Mouse (Mus musculus) kidney, postnatal 0 days (tissue): ENCODE data around the gene Zfp553. TPM values are rescaled to one million over a fixed set of nuclear protein-coding genes. Genes with fewer than 3 reads are reported as not detected.

Experiments used
- ATAC-seq: fragments of 200-750 bp; cut with Nextera tagmentation; replicated peaks from 2 replicates; pipeline ENCODE4 v1.8.0; 2017; ENCODE audit warnings: low read depth, moderate number of reproducible peaks, moderate TSS enrichment, moderate library complexity; ENCODE audit not compliant: low FRiP score
- DNase-seq: peaks from one replicate; pipeline ENCODE4 v3.0.0-alpha.2; 2016; ENCODE audit warnings: low spot score
- H3K27ac ChIP-seq: fragments of 300-500 bp; sonication (generic); 2 replicates; pipeline ENCODE4 v1.5.1; 2014; ENCODE audit warnings: mild to moderate bottlenecking
- H3K27me3 ChIP-seq: fragments of 300-500 bp; sonication (generic); 2 replicates; pipeline ENCODE4 v1.6.1; 2014; ENCODE audit warnings: low read length, mixed read lengths; ENCODE audit not compliant: insufficient read depth
- H3K36me3 ChIP-seq: fragments of 300-500 bp; sonication (generic); 2 replicates; pipeline ENCODE4 v1.6.1; 2014; ENCODE audit warnings: low read length, mixed read lengths; ENCODE audit not compliant: insufficient read depth
- H3K4me1 ChIP-seq: fragments of 300-500 bp; sonication (generic); replicated peaks from 2 replicates; pipeline ENCODE4 v1.6.1; 2014; ENCODE audit warnings: antibody characterized with exemption, low read length, mixed read lengths; ENCODE audit not compliant: insufficient read depth
- H3K4me2 ChIP-seq: fragments of 300-500 bp; sonication (generic); 2 replicates; pipeline ENCODE4 v1.6.1; 2014; ENCODE audit warnings: mild to moderate bottlenecking, low read length, moderate library complexity, mixed read lengths
- H3K4me3 ChIP-seq: fragments of 300-500 bp; sonication (generic); replicated peaks from 2 replicates; pipeline ENCODE4 v1.5.1; 2014; ENCODE audit warnings: low read depth, low read length
- H3K9ac ChIP-seq: fragments of 300-500 bp; sonication (generic); 2 replicates; pipeline ENCODE4 v1.6.1; 2014; ENCODE audit warnings: low read depth, low read length
- H3K9me3 ChIP-seq: fragments of 300-500 bp; sonication (generic); replicated peaks from 2 replicates; pipeline ENCODE4 v1.6.1; 2016; ENCODE audit warnings: low read length, inconsistent platforms, mixed read lengths
- CTCF ChIP-seq: IDR thresholded peaks from 2 replicates; pipeline ENCODE4 v1.5.1; 2016; ENCODE audit warnings: antibody characterized with exemption, low read depth, mild to moderate bottlenecking, moderate library complexity
- WGBS: fragments of 180-500 bp; shearing (Covaris S2); extraction: QIAGEN DNeasy Blood & Tissue Kit; methylation state at CpG from one replicate; pipeline ENCODE4 v1.1.7; 2014; 5-methylcytosine and 5-hydroxymethylcytosine counted together
- polyA plus RNA-seq: library from polyadenylated mRNA; unstranded; fragments of >200 nt; fragmentation: Nextera tagmentation; extraction: Ambion mirVana; gene quantifications from 2 replicates; pipeline ENCODE4 v1.2.1, GENCODE M21; 2015

Gene Zfp553
- polyA plus RNA-seq, 1 experiment from 2014 or later: 22.3 TPM

- no peaks in the 10 kb centered on the region for H3K9me3 ChIP-seq
- WGBS: 63% methylated on average over 11 of the region's 11 CpGs
- no peaks in the 10 kb centered on the region for H3K27me3 ChIP-seq
- H3K36me3 ChIP-seq: peaks cover 54% of the 10 kb centered on the region
- ATAC-seq: no peak
- peaks cover 20% of the 10 kb centered on the region for H3K4me1 ChIP-seq
- H3K4me3 ChIP-seq: peak overlapping the region; percentile 53
- H3K9ac ChIP-seq: peak overlapping the region; percentile 67
- DNase-seq: no peak
- TF ChIP-seq CTCF: no peak
- H3K4me2 ChIP-seq: peak overlapping the region; percentile 63
- peak overlapping the region; percentile 90 for H3K27ac ChIP-seq
Observed at GRCm38 (mm10) chr7:127196484-127196883, 36.4 kb upstream of the Zfp553 start.

GRCm38 (mm10) chr7:127206606-127207005, 26.3 kb upstream of the Zfp553 start:
- H3K4me3 ChIP-seq: peak overlapping the region; percentile 93
- ATAC-seq: no peak
- no peak overlapping the region; the same call in 1 of the 2 replicates for H3K27ac ChIP-seq
- WGBS: 48% methylated on average over 2 of the region's 2 CpGs
- peak overlapping the region; percentile 98 for H3K4me2 ChIP-seq
- peaks cover 23% of the 10 kb centered on the region for H3K36me3 ChIP-seq
- H3K9ac ChIP-seq: peak overlapping the region; percentile 92
- peaks cover 16% of the 10 kb centered on the region; the same call in 1 of the 2 replicates for H3K4me1 ChIP-seq
- no peaks in the 10 kb centered on the region for H3K9me3 ChIP-seq
- DNase-seq: no peak
- TF ChIP-seq CTCF: no peak
- no peaks in the 10 kb centered on the region for H3K27me3 ChIP-seq

GRCm38 (mm10) chr7:127207374-127208294, 25.2 kb upstream of the Zfp553 start:
- Histone ChIP-seq H3K4me3 (peak overlapping the region; percentile 93), H3K4me2 (peak overlapping the region; percentile 98), H3K4me1 (peaks cover 16% of the 10 kb centered on the region; the same call in 1 of the 2 replicates), H3K27me3 (no peaks in the 10 kb centered on the region), H3K9ac (peak overlapping the region; percentile 92), H3K36me3 (peaks cover 13% of the 10 kb centered on the region), H3K9me3 (no peaks in the 10 kb centered on the region), H3K27ac (peak overlapping the region; percentile 91)
- ATAC-seq: 0 out of 2 replicates have a peak, but pooled peaks have one; percentile 1
- under 1% methylated on average over 52 of the region's 53 CpGs for WGBS
- no peak for TF ChIP-seq CTCF
- DNase-seq: no peak

- peaks cover 16% of the 10 kb centered on the region; the same call in 1 of the 2 replicates for H3K4me1 ChIP-seq
- H3K4me3 ChIP-seq: peak within 1 kb of the TSS; percentile 93
- H3K27me3 ChIP-seq: no peaks in the 10 kb centered on the region
- no peak for TF ChIP-seq CTCF
- peaks cover 7% of the 10 kb centered on the region for H3K36me3 ChIP-seq
- peak; percentile 33 for ATAC-seq
- no peak for DNase-seq
- H3K27ac ChIP-seq: peak within 1 kb of the TSS; percentile 91
- H3K9me3 ChIP-seq: no peaks in the 10 kb centered on the region
- H3K4me2 ChIP-seq: peak within 1 kb of the TSS; percentile 98
- WGBS: under 1% methylated on average over 33 of the region's 44 CpGs
- peak within 1 kb of the TSS; percentile 92 for H3K9ac ChIP-seq
Observed at GRCm38 (mm10) chr7:127208295-127208552, 24.6 kb upstream of the Zfp553 start, which contains the start of gene Tbc1d10b. Gene Tbc1d10b, minus strand, starts transcription at chr7:127208468.

GRCm38 (mm10) chr7:127208553-127209438, 24.1 kb upstream of the Zfp553 start, which contains the start of gene Mylpf:
Gene Mylpf, plus strand, starts transcription at chr7:127208890.
- DNase-seq (peak; percentile 100), ATAC-seq (peak; percentile 95)
- Histone ChIP-seq H3K9ac (peak within 1 kb of the TSS; percentile 92), H3K27ac (peak within 1 kb of the TSS; percentile 91), H3K4me1 (peaks cover 16% of the 10 kb centered on the region; the same call in 1 of the 2 replicates), H3K4me2 (peak within 1 kb of the TSS; percentile 98), H3K36me3 (0 out of 2 replicates have a peak, but pooled peaks cover 5% of the 10 kb centered on the region), H3K4me3 (peak within 1 kb of the TSS; percentile 93), H3K9me3 (no peaks in the 10 kb centered on the region), H3K27me3 (no peaks in the 10 kb centered on the region)
- WGBS: under 1% methylated on average over 38 of the region's 44 CpGs
- TF ChIP-seq CTCF: peak; percentile 77

- ATAC-seq (no peak), DNase-seq (no peak)
- Histone ChIP-seq H3K4me3 (no peak overlapping the region), H3K27me3 (no peaks in the 10 kb centered on the region), H3K9ac (no peak overlapping the region), H3K9me3 (no peaks in the 10 kb centered on the region), H3K4me1 (peaks cover 16% of the 10 kb centered on the region; the same call in 1 of the 2 replicates), H3K27ac (0 out of 2 replicates have a peak overlapping the region, but pooled peaks have one; percentile 77), H3K4me2 (no peak overlapping the region; the same call in 1 of the 2 replicates), H3K36me3 (0 out of 2 replicates have a peak, but pooled peaks cover 5% of the 10 kb centered on the region)
- no peak for TF ChIP-seq CTCF
- 81% methylated on average over 5 of the region's 5 CpGs for WGBS
Observed at GRCm38 (mm10) chr7:127209851-127210250, 23.0 kb upstream of the Zfp553 start.
